Mouse (Mus musculus): Measurements from ENCODE around the gene Top2b. TPM values are rescaled to one million over a fixed set of nuclear protein-coding genes. Genes with fewer than 3 reads are reported as not detected.

The Top2b gene
- total RNA-seq, 1 experiment: 27.1 TPM

DNA sequence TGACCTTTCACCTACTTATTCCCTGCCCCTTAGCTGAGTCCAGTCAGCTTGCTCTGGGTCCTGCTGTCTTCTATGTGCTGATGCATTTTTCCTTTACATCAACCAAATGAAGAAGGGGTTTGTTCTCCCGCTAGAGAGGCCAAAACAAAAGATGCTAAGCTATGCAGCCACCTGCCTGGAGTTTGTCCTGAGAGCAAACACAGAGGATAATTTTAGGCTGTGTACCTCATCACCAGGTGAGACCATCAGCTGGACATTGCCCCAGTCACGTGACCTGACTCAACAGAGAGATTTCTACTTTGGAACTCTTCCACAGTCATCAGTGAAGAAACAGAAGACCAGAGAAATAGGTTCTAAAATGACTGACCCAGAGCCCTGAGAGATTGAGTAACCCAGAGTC, 114.5 kb downstream of the Top2b start:
- DNase-seq (ENCODE audit: low read depth, low spot score): no peak
- in situ Hi-C loops (cut with MboI; ENCODE audit: low sequenced_read_pairs in 2 of 2, unreplicated experiment in 2 of 2): no loop called here

DNA sequence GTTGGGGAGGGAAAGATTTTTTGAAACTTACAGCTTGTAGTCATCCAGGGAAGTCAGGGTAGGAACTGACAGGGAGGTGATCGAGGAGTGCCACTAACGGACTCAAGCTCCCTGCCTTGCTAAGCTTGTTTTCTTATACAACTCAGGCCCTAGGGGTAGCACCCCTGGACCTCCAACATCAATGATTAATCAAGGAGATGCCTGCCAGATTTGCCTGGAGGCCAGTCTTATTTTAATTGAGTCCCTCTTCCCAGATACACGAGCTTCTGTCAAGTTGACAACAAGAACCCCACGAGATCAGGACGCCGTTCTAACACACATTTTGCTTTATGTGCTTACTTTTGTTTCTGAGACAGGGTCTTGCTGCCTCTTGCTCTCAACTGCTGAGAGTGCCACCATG, 115.6 kb downstream of the Top2b start:
- H3K27ac ChIP-seq (ENCODE audit: insufficient read depth, low read depth, low read length, poor library complexity, severe bottlenecking): no peak overlapping the region
- H3K36me3 ChIP-seq (ENCODE audit: control insufficient read depth, insufficient read depth, low read length, poor library complexity, severe bottlenecking): no peaks in the 10 kb centered on the region
- H3K4me1 ChIP-seq (ENCODE audit: control insufficient read depth in 2 of 2, insufficient read depth in 2 of 2, low read length in 2 of 2, poor library complexity in 1 of 2): no peaks in the 10 kb centered on the region
- no peak for DNase-seq (ENCODE audit: low read depth, low spot score)
- in situ Hi-C loops (cut with MboI; ENCODE audit: low sequenced_read_pairs in 2 of 2, unreplicated experiment in 2 of 2): no loop called here
- H3K9me3 ChIP-seq (ENCODE audit: control insufficient read depth, insufficient read depth, low read depth, low read length): no peaks in the 10 kb centered on the region
- TF ChIP-seq HCFC1 (IDR thresholded peaks at IDR 0.05; ENCODE audit: borderline replicate concordance, insufficient read depth, low read length) (no peak), ZC3H11A (IDR thresholded peaks at IDR 0.05; ENCODE audit: borderline replicate concordance, low read depth, low read length) (no peak), MAFK (IDR thresholded peaks at IDR 0.05; ENCODE audit: insufficient read depth, low read depth, low read length) (no peak), ZNF384 (IDR thresholded peaks at IDR 0.05; ENCODE audit: low read depth, low read length) (no peak), CHD2 (IDR thresholded peaks at IDR 0.05; ENCODE audit: low read depth, low read length) (no peak)
- H3K9ac ChIP-seq (ENCODE audit: insufficient read depth, low read depth, low read length, poor library complexity, severe bottlenecking): no peak overlapping the region
- no peak overlapping the region for H3K4me3 ChIP-seq (ENCODE audit: insufficient read depth in 1 of 2, low read depth in 1 of 2, low read length in 2 of 2, poor library complexity in 1 of 2, severe bottlenecking in 1 of 2)

More for the DNA sequence above, 114.5 kb downstream of the Top2b start:
- Histone ChIP-seq H3K9me3 (ENCODE audit: control insufficient read depth, insufficient read depth, low read depth, low read length) (no peaks in the 10 kb centered on the region), H3K4me3 (ENCODE audit: insufficient read depth in 1 of 2, low read depth in 1 of 2, low read length in 2 of 2, poor library complexity in 1 of 2, severe bottlenecking in 1 of 2) (no peak overlapping the region), H3K4me1 (ENCODE audit: control insufficient read depth in 2 of 2, insufficient read depth in 2 of 2, low read length in 2 of 2, poor library complexity in 1 of 2) (no peaks in the 10 kb centered on the region), H3K9ac (ENCODE audit: insufficient read depth, low read depth, low read length, poor library complexity, severe bottlenecking) (no peak overlapping the region), H3K27ac (ENCODE audit: insufficient read depth, low read depth, low read length, poor library complexity, severe bottlenecking) (no peak overlapping the region), H3K36me3 (ENCODE audit: control insufficient read depth, insufficient read depth, low read length, poor library complexity, severe bottlenecking) (no peaks in the 10 kb centered on the region)
- TF ChIP-seq HCFC1 (IDR thresholded peaks at IDR 0.05; ENCODE audit: borderline replicate concordance, insufficient read depth, low read length) (no peak), ZC3H11A (IDR thresholded peaks at IDR 0.05; ENCODE audit: borderline replicate concordance, low read depth, low read length) (no peak), CHD2 (IDR thresholded peaks at IDR 0.05; ENCODE audit: low read depth, low read length) (no peak), ZNF384 (IDR thresholded peaks at IDR 0.05; ENCODE audit: low read depth, low read length) (no peak), MAFK (IDR thresholded peaks at IDR 0.05; ENCODE audit: insufficient read depth, low read depth, low read length) (no peak)

DNA sequence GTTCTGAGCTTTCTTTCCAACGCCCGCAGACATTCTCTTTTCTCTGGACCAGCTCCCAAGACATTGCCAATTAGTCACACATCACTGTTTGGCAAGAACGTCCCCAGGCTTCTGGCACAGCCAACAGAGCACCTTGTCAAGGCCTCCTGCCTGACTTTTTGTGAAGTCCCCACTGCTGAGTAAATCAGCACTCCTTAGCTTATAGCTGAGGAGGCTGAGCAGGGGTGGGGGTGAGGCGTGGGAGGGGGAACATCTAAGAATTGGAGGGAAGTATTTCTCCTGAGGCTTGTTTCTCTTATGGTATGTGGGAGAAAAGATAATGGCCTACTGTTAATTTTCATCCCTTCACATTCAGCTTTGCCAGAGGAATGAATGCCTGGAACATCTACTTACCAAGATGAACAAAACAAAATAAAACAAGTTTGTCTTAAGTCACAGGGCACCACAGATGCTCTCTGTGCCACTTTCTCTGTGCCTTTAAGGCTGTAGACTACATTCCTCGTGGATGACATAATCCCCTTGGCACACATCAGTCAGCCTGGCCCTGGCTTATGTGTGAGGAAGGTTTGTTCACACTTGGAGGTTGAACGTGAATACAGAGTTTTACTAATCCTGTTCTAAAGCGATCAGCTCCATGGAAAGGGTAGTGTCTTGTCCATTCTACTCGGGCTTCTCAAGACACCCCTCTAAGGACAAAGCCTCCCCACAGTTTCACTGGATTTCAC, 118.8 kb downstream of the Top2b start:
- Histone ChIP-seq H3K4me1 (ENCODE audit: control insufficient read depth in 2 of 2, insufficient read depth in 2 of 2, low read length in 2 of 2, poor library complexity in 1 of 2) (no peaks in the 10 kb centered on the region), H3K9me3 (ENCODE audit: control insufficient read depth, insufficient read depth, low read depth, low read length) (no peaks in the 10 kb centered on the region), H3K36me3 (ENCODE audit: control insufficient read depth, insufficient read depth, low read length, poor library complexity, severe bottlenecking) (no peaks in the 10 kb centered on the region), H3K4me3 (ENCODE audit: insufficient read depth in 1 of 2, low read depth in 1 of 2, low read length in 2 of 2, poor library complexity in 1 of 2, severe bottlenecking in 1 of 2) (no peak overlapping the region), H3K27ac (ENCODE audit: insufficient read depth, low read depth, low read length, poor library complexity, severe bottlenecking) (no peak overlapping the region), H3K9ac (ENCODE audit: insufficient read depth, low read depth, low read length, poor library complexity, severe bottlenecking) (no peak overlapping the region)
- DNase-seq (ENCODE audit: low read depth, low spot score): no peak
- TF ChIP-seq CHD2 (IDR thresholded peaks at IDR 0.05; ENCODE audit: low read depth, low read length) (no peak), HCFC1 (IDR thresholded peaks at IDR 0.05; ENCODE audit: borderline replicate concordance, insufficient read depth, low read length) (no peak), ZC3H11A (IDR thresholded peaks at IDR 0.05; ENCODE audit: borderline replicate concordance, low read depth, low read length) (no peak), ZNF384 (IDR thresholded peaks at IDR 0.05; ENCODE audit: low read depth, low read length) (no peak), MAFK (IDR thresholded peaks at IDR 0.05; ENCODE audit: insufficient read depth, low read depth, low read length) (no peak)
- in situ Hi-C loops (cut with MboI; ENCODE audit: low sequenced_read_pairs in 2 of 2, unreplicated experiment in 2 of 2): no loop called here

Other genes with a start within 250 kb of the Top2b start
- 5.4 and 6.9 TPM in 2 replicates for gene Ngly1, start 115.9 kb upstream of the Top2b start, total RNA-seq (2012; rRNA removed)
- gene Oxsm, start 115.4 kb upstream of the Top2b start, total RNA-seq (2012; rRNA removed): 6.6 and 6.7 TPM in 2 replicates

Measured in ES-E14 (cell line).